Mouse (Mus musculus) heart, embryonic 16.5 days (tissue): ENCODE measurements around the gene Kat2b. TPM values are rescaled to one million over a fixed set of nuclear protein-coding genes. Genes with fewer than 3 reads are reported as not detected.
"Not testable (repeated sequence)": the region's sequence is repeated elsewhere in the genome, so short reads cannot be mapped to it uniquely, and the experiment has no call there.

Experiments
- ATAC-seq: fragments of 200-750 bp; cut with Nextera tagmentation; replicated peaks from 2 replicates; pipeline ENCODE4 v1.8.0; 2017; ENCODE audit warnings: moderate number of reproducible peaks; ENCODE audit not compliant: insufficient read depth, low FRiP score; ENCODE audit errors: extremely low read depth
- H3K27ac ChIP-seq: fragments of 300-500 bp; sonication (generic); 2 replicates; pipeline ENCODE4 v1.5.1; 2014; ENCODE audit warnings: mild to moderate bottlenecking, low read length, control low read depth, moderate library complexity
- H3K27me3 ChIP-seq: fragments of 300-500 bp; sonication (generic); 2 replicates; pipeline ENCODE4 v1.6.1; 2014; ENCODE audit warnings: low read length, mixed read lengths; ENCODE audit not compliant: control insufficient read depth, insufficient read depth
- H3K36me3 ChIP-seq: fragments of 300-500 bp; sonication (generic); 2 replicates; pipeline ENCODE4 v1.6.1; 2014; ENCODE audit not compliant: control insufficient read depth, insufficient read depth
- H3K4me1 ChIP-seq: fragments of 300-500 bp; sonication (generic); 2 replicates; pipeline ENCODE4 v1.6.1; 2014; ENCODE audit warnings: low read length, mixed read lengths; ENCODE audit not compliant: control insufficient read depth, insufficient read depth
- H3K4me2 ChIP-seq: fragments of 300-500 bp; sonication (generic); 2 replicates; pipeline ENCODE4 v1.6.1; 2014; ENCODE audit warnings: low read depth, mild to moderate bottlenecking, control low read depth, low read length
- H3K4me3 ChIP-seq: fragments of 300-500 bp; sonication (generic); 2 replicates; pipeline ENCODE4 v1.5.1; 2014; ENCODE audit warnings: mild to moderate bottlenecking, control low read depth, low read length
- H3K9ac ChIP-seq: fragments of 300-500 bp; sonication (generic); 2 replicates; pipeline ENCODE4 v1.6.1; 2014; ENCODE audit warnings: low read length, control low read depth
- H3K9me3 ChIP-seq: fragments of 300-500 bp; sonication (generic); replicated peaks from 2 replicates; pipeline ENCODE4 v1.6.1; 2016; ENCODE audit warnings: low read length; ENCODE audit not compliant: control insufficient read depth
- WGBS: fragments of 180-500 bp; shearing (Covaris S2); extraction: QIAGEN DNeasy Blood & Tissue Kit; methylation state at CpG from one replicate; pipeline ENCODE4 v1.1.7; 2014; 5-methylcytosine and 5-hydroxymethylcytosine counted together
- polyA plus RNA-seq: library from polyadenylated mRNA; unstranded; fragments of >200 nt; fragmentation: Nextera tagmentation; extraction: Ambion mirVana; gene quantifications from 2 replicates; pipeline ENCODE4 v1.2.1, GENCODE M21; 2015

The Kat2b gene
- polyA plus RNA-seq, 1 experiment from 2014 or later: 12.1 TPM

DNA sequence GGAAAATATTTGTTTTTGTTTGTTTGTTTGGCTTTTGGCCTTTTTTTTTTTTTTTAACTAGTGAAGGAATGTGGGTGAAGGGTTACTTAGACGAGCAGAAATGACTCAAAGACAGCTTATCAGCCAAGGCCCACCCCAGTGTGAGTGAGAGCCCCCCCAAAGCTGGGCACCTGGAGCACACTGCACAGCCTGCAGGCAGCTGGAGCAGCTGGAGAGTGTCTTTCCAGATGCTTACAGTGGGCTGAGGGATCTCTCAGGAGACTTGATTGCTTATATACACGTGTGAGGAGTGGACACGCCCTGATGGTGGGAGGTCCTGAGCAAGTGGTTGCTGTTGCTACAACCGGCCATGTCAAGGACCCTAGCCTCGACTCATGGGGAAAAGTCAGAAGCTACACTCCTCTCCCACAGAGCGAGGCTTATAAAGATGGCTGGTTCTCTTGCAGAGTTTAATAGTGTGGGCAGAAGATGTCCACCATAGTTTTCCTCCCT, 89.8 kb downstream of the Kat2b start:
- H3K36me3 ChIP-seq: peaks cover 46% of the 10 kb centered on the region
- no peak overlapping the region for H3K4me3 ChIP-seq

DNA sequence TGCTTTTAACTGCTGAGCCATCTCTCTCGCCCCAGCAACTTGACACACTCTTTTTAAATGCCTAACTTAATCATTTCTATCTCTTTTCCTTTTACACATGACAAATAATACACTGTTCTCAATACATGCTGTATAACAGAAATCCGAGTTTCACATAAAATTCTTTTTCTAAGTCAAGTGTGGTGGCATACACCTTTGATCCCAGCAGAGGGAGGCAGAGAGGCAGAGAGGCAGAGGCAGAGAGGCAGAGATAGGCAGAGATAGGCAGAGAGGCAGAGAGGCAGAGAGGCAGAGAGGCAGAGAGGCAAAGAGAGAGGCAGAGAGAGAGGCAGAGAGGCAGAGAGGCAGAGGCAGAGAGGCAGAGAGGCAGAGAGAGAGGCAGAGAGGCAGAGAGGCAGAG, 90.7 kb downstream of the Kat2b start:
- not testable (repeated sequence) for H3K4me3 ChIP-seq, H3K4me1 ChIP-seq, H3K27me3 ChIP-seq, H3K9ac ChIP-seq, ATAC-seq, H3K4me2 ChIP-seq, H3K9me3 ChIP-seq, H3K27ac ChIP-seq
- 71% methylated on average over 2 of the region's 2 CpGs for WGBS
- peaks cover 43% of the 10 kb centered on the region for H3K36me3 ChIP-seq

More for the DNA sequence above, 89.8 kb downstream of the Kat2b start:
- 63% methylated on average over 6 of the region's 6 CpGs for WGBS
- H3K27me3 ChIP-seq: no peaks in the 10 kb centered on the region
- no peak overlapping the region for H3K9ac ChIP-seq
- H3K4me2 ChIP-seq: no peak overlapping the region
- H3K4me1 ChIP-seq: 0 out of 2 replicates have a peak, but pooled peaks cover 4% of the 10 kb centered on the region
- no peak overlapping the region for H3K27ac ChIP-seq
- ATAC-seq: no peak
- H3K9me3 ChIP-seq: no peaks in the 10 kb centered on the region

GRCm38 (mm10) chr17:53658668-53659067, 92.0 kb downstream of the Kat2b start:
- no peak for ATAC-seq
- H3K27me3 ChIP-seq: no peaks in the 10 kb centered on the region
- H3K4me3 ChIP-seq: no peak overlapping the region
- peaks cover 36% of the 10 kb centered on the region for H3K36me3 ChIP-seq
- H3K4me1 ChIP-seq: 0 out of 2 replicates have a peak, but pooled peaks cover 4% of the 10 kb centered on the region
- H3K9ac ChIP-seq: no peak overlapping the region
- H3K4me2 ChIP-seq: no peak overlapping the region
- WGBS: 85% methylated on average over 2 of the region's 2 CpGs
- no peak overlapping the region for H3K27ac ChIP-seq
- no peaks in the 10 kb centered on the region for H3K9me3 ChIP-seq

DNA sequence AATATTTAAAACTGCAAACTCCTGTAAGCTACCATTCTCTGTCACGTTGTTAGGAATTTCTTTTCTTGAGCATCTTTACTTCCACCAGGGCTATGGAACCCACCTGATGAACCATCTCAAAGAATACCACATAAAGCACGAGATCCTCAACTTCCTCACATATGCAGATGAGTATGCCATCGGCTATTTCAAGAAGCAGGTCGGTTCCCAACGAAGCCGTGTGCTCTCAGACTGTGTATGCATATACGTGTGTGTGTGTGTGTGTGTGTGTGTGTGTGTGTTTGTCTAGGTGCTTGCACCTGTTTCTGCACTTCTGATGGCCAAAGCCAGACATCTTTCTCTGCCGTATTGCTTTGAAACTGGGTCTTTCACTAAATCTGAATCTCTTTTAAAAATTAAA, 92.6 kb downstream of the Kat2b start:
- 0 out of 2 replicates have a peak, but pooled peaks cover 4% of the 10 kb centered on the region for H3K4me1 ChIP-seq
- no peaks in the 10 kb centered on the region for H3K27me3 ChIP-seq
- no peak overlapping the region for H3K4me2 ChIP-seq
- no peak overlapping the region for H3K4me3 ChIP-seq
- H3K9ac ChIP-seq: no peak overlapping the region
- H3K36me3 ChIP-seq: peaks cover 30% of the 10 kb centered on the region
- WGBS: 81% methylated on average over 8 of the region's 8 CpGs
- H3K27ac ChIP-seq: no peak overlapping the region
- H3K9me3 ChIP-seq: no peaks in the 10 kb centered on the region
- ATAC-seq: no peak

GRCm38 (mm10) chr17:53659738-53660137, 93.1 kb downstream of the Kat2b start:
- Histone ChIP-seq H3K27me3 (no peaks in the 10 kb centered on the region), H3K9ac (no peak overlapping the region), H3K4me1 (0 out of 2 replicates have a peak, but pooled peaks cover 4% of the 10 kb centered on the region), H3K4me2 (no peak overlapping the region), H3K9me3 (no peaks in the 10 kb centered on the region), H3K36me3 (peaks cover 25% of the 10 kb centered on the region), H3K27ac (no peak overlapping the region), H3K4me3 (no peak overlapping the region)
- no peak for ATAC-seq
- WGBS: 50% methylated on average over 4 of the region's 4 CpGs

- 45% methylated on average over 6 of the region's 6 CpGs for WGBS
- no peak overlapping the region for H3K9ac ChIP-seq
- no peak overlapping the region for H3K4me2 ChIP-seq
- no peaks in the 10 kb centered on the region for H3K9me3 ChIP-seq
- no peaks in the 10 kb centered on the region for H3K27me3 ChIP-seq
- no peak overlapping the region for H3K27ac ChIP-seq
- H3K36me3 ChIP-seq: peaks cover 15% of the 10 kb centered on the region
- 0 out of 2 replicates have a peak, but pooled peaks cover 4% of the 10 kb centered on the region for H3K4me1 ChIP-seq
- ATAC-seq: peak; percentile 69
- no peak overlapping the region for H3K4me3 ChIP-seq
Observed at GRCm38 (mm10) chr17:53661056-53661840, 94.6 kb downstream of the Kat2b start.

- Histone ChIP-seq H3K4me1 (0 out of 2 replicates have a peak, but pooled peaks cover 4% of the 10 kb centered on the region), H3K27ac (no peak overlapping the region), H3K9ac (no peak overlapping the region), H3K36me3 (peaks cover 25% of the 10 kb centered on the region), H3K9me3 (no peaks in the 10 kb centered on the region), H3K4me3 (no peak overlapping the region), H3K4me2 (no peak overlapping the region), H3K27me3 (no peaks in the 10 kb centered on the region)
- 71% methylated on average over 3 of the region's 3 CpGs for WGBS
- no peak for ATAC-seq
Observed at GRCm38 (mm10) chr17:53664267-53664666, 97.6 kb downstream of the Kat2b start.

GRCm38 (mm10) chr17:53664703-53665382, 98.2 kb downstream of the Kat2b start:
- Histone ChIP-seq H3K4me3 (no peak overlapping the region), H3K27ac (no peak overlapping the region), H3K9me3 (no peaks in the 10 kb centered on the region), H3K27me3 (no peaks in the 10 kb centered on the region), H3K4me2 (no peak overlapping the region), H3K9ac (no peak overlapping the region), H3K36me3 (peaks cover 29% of the 10 kb centered on the region), H3K4me1 (0 out of 2 replicates have a peak, but pooled peaks cover 4% of the 10 kb centered on the region)
- ATAC-seq: no peak
- WGBS: 77% methylated on average over 2 of the region's 2 CpGs

DNA sequence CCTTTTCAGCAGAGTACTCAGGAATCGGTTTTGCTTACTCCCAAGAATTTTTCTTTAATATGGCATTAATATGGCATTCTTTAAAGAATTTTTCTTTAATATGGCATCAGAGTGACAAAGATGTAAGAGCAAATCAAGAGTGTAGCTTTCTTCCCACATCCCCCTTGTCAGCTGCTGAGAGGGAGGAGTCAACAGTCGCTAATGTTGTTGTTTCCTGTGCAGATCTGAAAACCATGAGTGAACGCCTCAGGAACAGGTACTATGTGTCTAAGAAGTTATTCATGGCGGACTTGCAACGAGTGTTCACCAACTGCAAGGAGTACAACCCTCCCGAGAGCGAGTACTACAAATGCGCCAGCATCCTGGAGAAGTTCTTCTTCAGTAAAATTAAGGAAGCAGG, 103.8 kb downstream of the Kat2b start:
- 88% methylated on average over 8 of the region's 8 CpGs for WGBS
- no peak for ATAC-seq
- peaks cover 32% of the 10 kb centered on the region for H3K36me3 ChIP-seq
- no peak overlapping the region for H3K4me3 ChIP-seq
- H3K27ac ChIP-seq: no peak overlapping the region
- no peaks in the 10 kb centered on the region for H3K4me1 ChIP-seq
- no peaks in the 10 kb centered on the region for H3K27me3 ChIP-seq
- H3K9ac ChIP-seq: no peak overlapping the region
- H3K9me3 ChIP-seq: no peaks in the 10 kb centered on the region
- no peak overlapping the region for H3K4me2 ChIP-seq
